Mouse (Mus musculus): ENCODE results near the gene Usp9x.

- TF ChIP-seq CTCF (IDR thresholded peaks at IDR 0.05; ENCODE audit: low read depth, low read length) = no peak
- TF ChIP-seq POLR2A (IDR thresholded peaks at IDR 0.05; ENCODE audit: insufficient read depth, low read length) = no peak
- TF ChIP-seq EP300 (IDR thresholded peaks at IDR 0.05; ENCODE audit: insufficient read depth, low read depth, low read length) = peak; percentile 80; the same call in 1 of the 2 replicates
Observed at GRCm38 (mm10) chrX:13046893-13047435, 24.3 kb upstream of the Usp9x start.
